Mouse (Mus musculus) heart, adult 2 months (tissue): ENCODE measurements at regions not wholly inside any gene's neighbourhood (a gene's known extent, or its start where the extent isn't known, plus 50 kb on each side); places are given as distances from the start of the nearest gene placed in this dataset.

Experiments
- DNase-seq, 2 experiments: peaks; one replicate each; pipeline ENCODE4 v3.0.0; 2021
- H3K27ac ChIP-seq: fragments of 200-600 bp; 2 replicates; pipeline ENCODE4 v1.8.1; 2022
- H3K27me3 ChIP-seq: fragments of 200-500 bp; 2 replicates; pipeline ENCODE4 v1.6.1; 2012; ENCODE audit warnings: mild to moderate bottlenecking, low read length, inconsistent platforms, mixed read lengths; ENCODE audit not compliant: control insufficient read depth, insufficient read depth
- H3K36me3 ChIP-seq: fragments of 200-500 bp; 2 replicates; pipeline ENCODE4 v1.6.1; 2012; ENCODE audit warnings: low read length, inconsistent platforms; ENCODE audit not compliant: control insufficient read depth, insufficient read depth
- H3K4me1 ChIP-seq: fragments of 200-500 bp; 2 replicates; pipeline ENCODE4 v1.6.1; 2011; ENCODE audit warnings: low read length; ENCODE audit not compliant: control insufficient read depth, insufficient read depth
- H3K4me3 ChIP-seq: fragments of 200-600 bp; 2 replicates; pipeline ENCODE4 v1.8.1; 2022
- H3K79me2 ChIP-seq: fragments of 200-500 bp; replicated peaks from 2 replicates; pipeline ENCODE4 v1.6.1; 2012; ENCODE audit warnings: mild to moderate bottlenecking, inconsistent platforms, low read length, moderate library complexity, mixed read lengths; ENCODE audit not compliant: control insufficient read depth, insufficient read depth
- H3K9ac ChIP-seq: fragments of 200-500 bp; 2 replicates; pipeline ENCODE4 v1.6.1; 2012; ENCODE audit warnings: low read depth, mild to moderate bottlenecking, control low read depth, inconsistent platforms, low read length, mixed read lengths
- CTCF ChIP-seq: fragments of 200-600 bp; IDR thresholded peaks from 2 replicates; pipeline ENCODE4 v1.8.1; 2022; ENCODE audit warnings: antibody characterized with exemption, mild to moderate bottlenecking, moderate library complexity
- EP300 ChIP-seq: fragments of 200-500 bp; IDR thresholded peaks from 2 replicates; pipeline ENCODE4 v1.6.1; 2011; ENCODE audit warnings: low read depth, low read length, control low read depth; ENCODE audit not compliant: insufficient read depth
- POLR2A ChIP-seq: fragments of 200-500 bp; IDR thresholded peaks from 2 replicates; pipeline ENCODE4 v1.6.1; 2011; ENCODE audit warnings: mild to moderate bottlenecking, low read depth, low read length, control low read depth; ENCODE audit not compliant: insufficient read depth
- WGBS: fragments of 180-500 bp; shearing (Covaris S2); methylation state at CpG from one replicate; pipeline ENCODE4 v1.1.7; 2018; 5-methylcytosine and 5-hydroxymethylcytosine counted together
- intact Hi-C: fragments of 180-260 bp; cut with DNase I; formaldehyde crosslinking; loops from one replicate; pipeline ENCODE4 v1.15.1; 2025

- H3K4me3 ChIP-seq = no peak overlapping the region
- no peaks in the 10 kb centered on the region for H3K4me1 ChIP-seq
- intact Hi-C loops = no loop called here
- no peaks in the 10 kb centered on the region for H3K79me2 ChIP-seq
- no peak overlapping the region for H3K9ac ChIP-seq
- 61% methylated on average over 12 of the region's 12 CpGs for WGBS
- no peak for DNase-seq
- H3K27me3 ChIP-seq = no peaks in the 10 kb centered on the region
- no peak overlapping the region for H3K27ac ChIP-seq
- H3K36me3 ChIP-seq = no peaks in the 10 kb centered on the region
- TF ChIP-seq CTCF (no peak), EP300 (no peak), POLR2A (no peak)
These were observed 72.4 kb upstream of the Zc3h12c start for GRCm38 (mm10) chr9:52240585-52241320.

- Histone ChIP-seq H3K79me2 (no peaks in the 10 kb centered on the region), H3K4me1 (no peaks in the 10 kb centered on the region), H3K27me3 (no peaks in the 10 kb centered on the region), H3K9ac (no peak overlapping the region), H3K36me3 (no peaks in the 10 kb centered on the region), H3K4me3 (no peak overlapping the region), H3K27ac (no peak overlapping the region)
- intact Hi-C loops = no loop called here
- no peak for TF ChIP-seq POLR2A
- no peak for TF ChIP-seq EP300
- TF ChIP-seq CTCF = no peak
- WGBS = 75% methylated on average over 9 of the region's 9 CpGs
- no peak for DNase-seq
These were observed 66.4 kb upstream of the Zc3h12c start for GRCm38 (mm10) chr9:52234775-52235174.

- peak in 1 of 2 experiments; percentile 18 for DNase-seq
- Histone ChIP-seq H3K4me1 (no peaks in the 10 kb centered on the region), H3K4me3 (no peak overlapping the region), H3K27ac (no peak overlapping the region), H3K27me3 (no peaks in the 10 kb centered on the region), H3K36me3 (no peaks in the 10 kb centered on the region), H3K79me2 (no peaks in the 10 kb centered on the region), H3K9ac (no peak overlapping the region)
- intact Hi-C loops = loop anchor here (10.0 kb wide), 1 partner anchor 95 kb away; no protein-coding TSS in a partner anchor
- WGBS = 64% methylated on average over 9 of the region's 9 CpGs
- TF ChIP-seq EP300 (no peak), POLR2A (no peak), CTCF (no peak)
These were observed 61.2 kb upstream of the Zc3h12c start for GRCm38 (mm10) chr9:52229589-52229988.

- 64% methylated on average over 3 of the region's 3 CpGs for WGBS
These were observed 57.3 kb upstream of the Zc3h12c start for GRCm38 (mm10) chr9:52225646-52226045.

GRCm38 (mm10) chr9:52223509-52224113 lies 55.2 kb upstream of the Zc3h12c start:
- H3K36me3 ChIP-seq = no peaks in the 10 kb centered on the region
- intact Hi-C loops = loop anchor here (10.0 kb wide), 1 partner anchor 89 kb away; no protein-coding TSS in a partner anchor
- TF ChIP-seq EP300 = no peak
- no peak for TF ChIP-seq POLR2A
- H3K27ac ChIP-seq = no peak overlapping the region
- no peak overlapping the region for H3K4me3 ChIP-seq
- H3K79me2 ChIP-seq = no peaks in the 10 kb centered on the region
- H3K9ac ChIP-seq = no peak overlapping the region
- no peaks in the 10 kb centered on the region for H3K4me1 ChIP-seq
- WGBS = 62% methylated on average over 7 of the region's 7 CpGs
- no peak for DNase-seq
- H3K27me3 ChIP-seq = no peaks in the 10 kb centered on the region

More at GRCm38 (mm10) chr9:52225646-52226045, 57.3 kb upstream of the Zc3h12c start:
- Histone ChIP-seq H3K9ac (no peak overlapping the region), H3K4me1 (no peaks in the 10 kb centered on the region), H3K36me3 (no peaks in the 10 kb centered on the region), H3K79me2 (no peaks in the 10 kb centered on the region), H3K4me3 (no peak overlapping the region), H3K27me3 (no peaks in the 10 kb centered on the region), H3K27ac (no peak overlapping the region)
- no peak for DNase-seq
- TF ChIP-seq CTCF = no peak
- no peak for TF ChIP-seq EP300
- no peak for TF ChIP-seq POLR2A
- intact Hi-C loops = loop anchor here (10.0 kb wide), 1 partner anchor 91 kb away; no protein-coding TSS in a partner anchor
